Mouse (Mus musculus): ENCODE results near the gene Zfp638.

The Zfp638 gene

DNA sequence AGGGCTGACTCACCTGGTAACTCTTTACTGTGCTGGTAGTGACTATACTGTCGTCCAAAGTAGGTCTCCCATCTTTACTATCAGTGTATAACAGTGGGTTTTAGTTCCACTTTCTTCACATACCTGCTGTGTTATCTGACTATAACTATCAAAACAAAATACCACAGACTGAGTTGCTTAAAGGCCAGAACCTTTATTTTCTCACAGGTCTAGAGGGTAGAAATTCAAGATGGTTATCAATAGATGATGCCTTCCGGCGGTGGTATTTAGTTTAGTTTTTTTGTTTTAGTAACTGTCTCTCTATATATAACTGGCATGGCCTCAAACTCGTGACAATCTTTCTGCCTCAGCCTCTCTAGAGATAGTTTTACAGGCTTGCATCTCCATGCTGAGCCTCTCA, 3.4 kb upstream of the Zfp638 start:
- POLR2A ChIA-PET = no interaction called here
- CTCF ChIA-PET = no interaction called here

DNA sequence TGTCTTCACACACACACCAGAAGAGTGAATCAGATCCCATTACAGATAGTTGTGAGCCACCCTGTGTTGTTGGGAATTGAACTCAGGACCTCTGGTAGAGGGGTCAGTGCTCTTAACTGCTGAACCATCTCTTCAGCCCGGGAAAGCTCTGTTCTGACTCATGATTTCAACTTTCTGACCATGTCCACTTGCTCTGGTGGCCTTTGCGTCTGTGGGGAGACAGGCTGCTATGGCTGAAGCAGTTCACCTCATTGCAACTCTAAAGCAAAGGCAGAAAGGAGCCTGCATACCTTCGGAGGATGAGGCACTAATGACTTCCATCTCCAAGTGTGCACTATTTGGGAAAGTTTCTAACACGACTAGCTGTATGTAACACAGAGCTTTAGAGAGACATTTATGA, 486 bp upstream of the Zfp638 start:
- ChIA-PET POLR2A (interaction anchor here (0.7 to 7.7 kb wide), 68 partner anchors 8 to 1239 kb away, joined by 3 to 86 read pairs (median 5); partner anchors contain the start of genes Paip2b (in 3 of the 4), Nagk (in 2 of the 4), Dysf (in 1 of the 4) and Tex261 (in 1 of the 4)), CTCF (interaction anchor here in 3 of 4 experiments (0.8 to 1.9 kb wide), 16 partner anchors 8 to 206 kb away, joined by 3 to 16 read pairs (median 4); partner anchors contain the start of genes Paip2b (in 2 of the 3), Dysf (in 1 of the 3) and Tex261 (in 1 of the 3))

DNA sequence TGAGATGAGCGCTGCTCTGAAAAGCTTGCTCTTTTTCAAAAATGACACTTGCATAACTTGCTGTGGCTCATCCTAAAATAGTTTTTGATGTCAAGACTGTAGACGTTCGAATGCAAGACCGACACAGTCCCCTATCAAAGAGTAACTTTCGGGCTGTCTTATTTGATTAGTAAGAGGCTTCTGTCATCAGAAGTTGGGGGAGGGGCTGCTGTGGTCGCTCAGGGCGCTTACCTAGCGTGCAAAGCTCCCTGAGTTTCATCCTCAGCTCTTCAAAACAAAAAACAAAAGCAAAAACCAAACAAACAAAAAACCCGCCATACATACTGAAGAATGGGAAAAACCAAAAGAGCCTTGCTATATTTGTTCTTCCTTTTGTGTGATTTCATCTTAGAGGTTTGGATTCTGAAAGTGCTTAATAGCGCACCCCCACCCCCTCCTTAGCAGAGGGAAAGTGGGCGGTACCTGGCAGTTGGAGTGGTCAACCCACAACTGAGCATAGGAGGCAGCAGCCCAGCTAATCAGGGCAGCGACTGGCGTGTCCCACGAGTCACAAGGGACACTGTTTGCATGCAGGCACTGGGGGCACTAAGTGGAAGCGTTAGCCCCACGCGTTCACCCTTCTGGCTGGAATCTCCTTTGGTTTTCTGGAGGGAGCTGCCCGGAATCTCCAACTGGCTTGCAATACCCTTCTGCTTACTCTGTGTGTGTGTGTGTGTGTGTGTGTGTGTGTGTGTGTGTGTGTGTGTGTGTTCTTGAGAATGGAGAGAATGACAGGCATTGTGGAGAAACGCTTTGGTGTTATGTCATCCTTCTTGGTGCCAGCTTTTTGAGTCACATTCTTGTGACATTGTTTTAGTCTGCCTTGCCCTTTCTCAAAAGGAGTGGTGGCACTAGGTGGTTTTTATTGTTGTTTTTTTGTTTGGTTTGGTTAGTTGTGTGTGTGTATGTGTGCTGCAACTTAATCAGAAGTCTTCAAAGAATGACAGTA, 983 bp downstream of the Zfp638 start:
- ChIA-PET CTCF (interaction anchor here (0.6 to 1.9 kb wide), 22 partner anchors 9 to 204 kb away, joined by 3 to 16 read pairs (median 4); partner anchors contain the start of gene Paip2b (in 3 of the 4)), POLR2A (interaction anchor here (0.5 to 7.7 kb wide), 70 partner anchors 8 to 551 kb away, joined by 3 to 86 read pairs (median 5); partner anchors contain the start of genes Paip2b (in 3 of the 4), Dysf (in 2 of the 4) and Nagk (in 1 of the 4))

DNA sequence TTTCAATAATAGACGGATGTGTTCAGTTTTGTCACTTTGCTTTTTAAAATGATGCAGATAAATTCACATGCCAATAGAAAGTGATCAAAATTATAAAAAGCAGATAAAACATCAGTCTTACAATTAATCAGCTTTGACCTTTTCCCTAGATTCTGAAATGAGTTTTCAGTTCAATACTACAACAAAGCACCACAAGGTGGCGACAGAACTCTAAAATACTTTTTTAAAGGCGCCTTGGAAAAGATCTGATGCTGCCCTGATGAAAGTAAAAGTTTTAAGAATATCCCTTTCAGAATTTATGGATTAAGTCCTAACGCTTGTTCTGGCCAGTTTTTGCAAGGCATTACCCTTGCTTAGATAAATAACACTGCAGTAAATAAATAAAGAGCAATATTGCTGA, 12.9 kb downstream of the Zfp638 start:
- ChIA-PET CTCF (interaction anchor here (0.6 to 5.4 kb wide), 34 partner anchors 10 to 214 kb away, joined by 3 to 84 read pairs (median 5); partner anchors contain the start of genes Zfp638 (in 3 of the 4) and Paip2b (in 1 of the 4)), POLR2A (interaction anchor here (0.6 to 11.5 kb wide), 32 partner anchors 8 to 352 kb away, joined by 3 to 188 read pairs (median 4); partner anchors contain the start of gene Zfp638 (in 3 of the 4))

DNA sequence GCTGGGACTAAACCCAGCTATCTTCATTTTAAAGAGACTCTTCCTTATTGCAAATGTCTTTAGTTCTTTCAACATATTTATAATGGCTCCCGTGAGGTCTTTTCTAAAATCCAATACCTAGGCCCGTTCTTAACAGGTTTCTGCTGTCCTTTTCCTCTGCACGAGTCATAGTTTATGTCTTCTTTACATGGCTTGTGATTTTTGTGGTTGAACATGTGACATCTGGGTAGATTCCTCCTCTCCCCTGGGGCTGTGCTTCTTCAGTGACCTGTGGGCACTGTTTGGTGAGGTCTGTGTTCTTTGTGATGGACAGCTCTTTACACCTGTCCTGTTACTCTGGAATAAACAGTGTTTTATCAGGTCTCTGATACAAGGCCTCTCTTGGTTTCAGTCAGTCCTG, 19.9 kb downstream of the Zfp638 start:
- ChIA-PET POLR2A (interaction anchor here in 3 of 4 experiments (0.7 to 11.5 kb wide), 12 partner anchors 8 to 164 kb away, joined by 3 to 188 read pairs (median 5); partner anchors contain the start of gene Zfp638 (in 2 of the 3)), CTCF (interaction anchor here in 2 of 4 experiments (1.3 to 1.5 kb wide), 3 partner anchors 28 to 49 kb away, joined by 3 to 5 read pairs (median 4); no protein-coding TSS in a partner anchor)

DNA sequence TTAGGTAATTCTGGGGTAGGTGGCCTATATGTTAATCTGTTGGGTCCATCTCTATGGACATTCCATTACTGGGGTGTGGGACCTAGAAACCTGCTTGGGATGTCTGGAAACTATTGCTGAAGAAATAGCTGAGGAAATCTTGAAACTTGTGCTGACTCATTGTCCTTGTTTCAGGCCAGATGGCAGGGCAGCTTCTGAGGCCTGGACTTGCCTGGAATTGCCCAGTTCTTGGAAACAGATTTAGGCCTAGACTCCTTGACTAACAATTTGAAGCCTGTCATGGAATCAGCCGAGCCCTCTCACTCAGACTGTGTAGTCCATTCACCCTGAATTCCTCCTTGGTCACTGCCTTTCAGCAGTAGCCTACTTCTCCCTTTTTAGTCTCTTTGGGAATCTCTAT, 21.9 kb downstream of the Zfp638 start:
- ChIA-PET CTCF (no interaction called here), POLR2A (interaction anchor here (0.6 to 11.5 kb wide), 15 partner anchors 8 to 383 kb away, joined by 3 to 188 read pairs (median 11); partner anchors contain the start of genes Paip2b (in 1 of the 4) and Zfp638 (in 1 of the 4))

DNA sequence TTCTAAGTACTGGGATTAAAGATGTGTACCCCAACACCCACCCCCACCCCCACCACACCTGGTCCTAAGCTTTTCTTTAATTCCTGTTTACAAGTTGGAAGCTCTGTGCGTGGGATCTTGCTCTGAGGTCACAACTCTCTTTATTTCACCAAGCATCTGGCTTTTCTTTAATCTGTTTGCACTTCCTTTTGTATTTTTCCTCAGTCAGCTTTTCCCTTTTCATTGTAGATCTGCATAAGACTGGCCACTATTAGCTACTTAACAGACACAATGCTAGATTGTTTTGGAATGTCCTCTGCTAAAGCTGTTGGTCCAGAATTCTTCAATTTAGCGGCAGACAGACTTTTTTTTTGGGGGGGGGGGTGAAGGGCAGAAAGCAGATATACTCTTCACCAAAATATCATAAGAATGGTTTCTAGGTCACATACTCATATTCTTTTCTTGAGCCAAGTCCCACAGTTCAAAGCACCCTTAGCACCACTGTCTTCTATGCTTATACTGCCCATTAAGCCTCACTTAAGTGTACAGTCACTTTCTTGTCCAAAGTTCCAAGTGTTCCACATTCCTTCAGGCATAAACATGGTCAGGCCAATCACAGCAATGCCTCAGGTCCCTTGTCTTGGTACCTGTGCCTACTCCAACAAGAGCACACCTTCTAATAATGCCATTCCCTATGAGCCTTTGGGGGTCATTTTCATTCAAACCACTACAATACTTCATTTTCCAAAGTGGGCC, 23.5 kb downstream of the Zfp638 start:
- POLR2A ChIA-PET = interaction anchor here (0.6 to 11.5 kb wide), 77 partner anchors 8 to 1850 kb away, joined by 3 to 188 read pairs (median 4); partner anchors contain the start of genes Zfp638 (in 3 of the 4), Paip2b (in 2 of the 4), Dguok (in 1 of the 4) and Dysf (in 1 of the 4)
- CTCF ChIA-PET = interaction anchor here (0.6 to 1.4 kb wide), 11 partner anchors 10 to 781 kb away, joined by 3 to 17 read pairs (median 7); partner anchors contain the start of genes Mrpl53 (in 1 of the 4) and Paip2b (in 1 of the 4)

DNA sequence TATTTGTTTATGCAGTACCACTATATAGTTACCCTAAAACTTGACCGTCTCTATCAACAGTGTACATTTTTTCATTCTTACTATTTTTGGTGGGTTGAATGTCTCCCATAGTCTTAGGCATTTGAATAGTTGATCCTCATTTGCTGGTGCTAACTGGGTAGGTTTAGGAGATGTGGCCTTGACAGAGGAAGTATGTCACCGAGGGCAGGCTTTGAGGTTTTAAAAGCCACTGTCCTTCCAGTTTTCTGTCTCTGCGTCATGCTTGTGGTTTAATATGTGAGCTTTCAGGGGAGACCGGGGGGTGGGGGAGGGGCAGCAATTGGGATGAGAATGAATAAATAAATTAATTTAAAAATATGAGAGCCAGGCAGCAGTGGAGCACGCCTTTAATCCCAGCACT, 24.3 kb downstream of the Zfp638 start:
- ChIA-PET POLR2A (interaction anchor here in 3 of 4 experiments (0.7 to 4.8 kb wide), 19 partner anchors 8 to 1397 kb away, joined by 3 to 87 read pairs (median 6); partner anchors contain the start of genes Paip2b (in 2 of the 3), Tex261 (in 1 of the 3) and Zfp638 (in 1 of the 3)), CTCF (interaction anchor here in 2 of 4 experiments (1.3 kb wide), 2 partner anchors 23 kb away, joined by 4 to 5 read pairs; no protein-coding TSS in a partner anchor)

DNA sequence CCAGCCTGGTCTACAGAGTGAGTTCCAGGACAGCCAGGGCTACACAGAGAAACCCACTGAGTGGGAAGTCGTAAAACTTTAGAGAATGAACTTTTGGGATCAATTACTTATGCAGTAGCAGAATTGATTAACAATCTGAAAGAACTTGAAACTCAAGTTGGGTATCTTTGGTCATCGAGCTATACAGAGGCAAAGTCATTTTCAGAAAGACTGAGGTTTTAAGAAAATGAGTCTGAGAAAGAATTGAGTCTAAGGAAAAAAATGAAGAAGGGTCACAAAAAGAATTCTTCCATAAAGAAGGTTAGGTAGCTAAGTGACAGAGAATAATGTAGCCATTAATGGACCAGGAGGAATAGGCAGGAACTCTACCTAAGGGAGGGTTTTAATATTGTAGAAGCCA, 24.8 kb downstream of the Zfp638 start:
- ChIA-PET POLR2A (interaction anchor here (0.7 to 4.8 kb wide), 26 partner anchors 9 to 1560 kb away, joined by 3 to 87 read pairs (median 4); partner anchors contain the start of genes Paip2b (in 2 of the 4), Zfp638 (in 2 of the 4), Cct7 (in 1 of the 4) and Pradc1 (in 1 of the 4)), CTCF (interaction anchor here in 2 of 4 experiments (1.3 kb wide), 2 partner anchors 23 kb away, joined by 4 to 5 read pairs; no protein-coding TSS in a partner anchor)

DNA sequence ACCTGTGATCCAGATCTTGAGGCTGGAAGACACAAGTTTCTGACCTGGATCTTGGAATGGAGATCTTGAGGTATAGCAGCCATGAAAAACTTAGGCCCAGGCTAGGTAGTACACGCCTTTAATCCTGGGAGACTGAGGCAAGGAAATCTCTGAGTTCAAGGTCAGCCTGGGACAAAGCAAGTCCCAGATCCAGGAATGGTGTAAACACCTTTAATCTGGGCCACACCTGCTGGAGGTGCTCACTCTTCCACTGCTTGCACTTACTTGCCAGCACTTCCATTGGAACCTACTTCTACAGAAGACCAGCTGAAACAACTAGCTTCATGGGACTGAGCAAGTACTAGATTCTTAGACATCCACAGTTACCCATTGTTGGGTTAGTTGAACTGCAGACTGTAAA, 26.2 kb downstream of the Zfp638 start:
- POLR2A ChIA-PET = interaction anchor here (0.7 to 4.8 kb wide), 40 partner anchors 9 to 576 kb away, joined by 3 to 87 read pairs (median 6); partner anchors contain the start of genes Zfp638 (in 3 of the 4), Dysf (in 2 of the 4), Nagk (in 2 of the 4) and Paip2b (in 2 of the 4)
- CTCF ChIA-PET = interaction anchor here in 3 of 4 experiments (0.8 to 1.5 kb wide), 9 partner anchors 11 to 171 kb away, joined by 3 to 11 read pairs (median 4); no protein-coding TSS in a partner anchor

DNA sequence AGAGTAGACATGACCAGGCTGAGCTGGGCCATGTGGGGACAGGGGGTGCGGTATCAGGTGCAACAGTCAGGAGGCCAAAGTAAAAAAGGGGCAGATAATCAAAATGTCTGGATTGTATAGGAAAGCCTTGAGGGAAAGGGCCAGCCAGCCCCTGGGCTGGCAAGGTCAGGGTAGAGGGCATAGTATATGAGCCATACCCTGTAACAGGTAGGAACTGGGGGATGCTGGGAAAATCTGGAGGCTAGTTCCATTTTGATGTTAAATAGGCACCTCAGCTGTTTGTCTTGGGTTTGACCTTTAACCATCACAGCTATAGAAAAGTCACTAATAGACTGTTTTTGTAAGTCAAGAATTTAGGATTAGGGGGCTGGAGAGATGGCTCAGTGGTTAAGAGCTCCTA, 26.7 kb downstream of the Zfp638 start:
- ChIA-PET POLR2A (interaction anchor here (0.7 to 4.8 kb wide), 41 partner anchors 7 to 576 kb away, joined by 3 to 87 read pairs (median 5); partner anchors contain the start of genes Zfp638 (in 3 of the 4), Dysf (in 2 of the 4), Nagk (in 2 of the 4) and Paip2b (in 2 of the 4)), CTCF (interaction anchor here in 3 of 4 experiments (0.8 to 1.5 kb wide), 8 partner anchors 11 to 170 kb away, joined by 3 to 11 read pairs (median 4); no protein-coding TSS in a partner anchor)

DNA sequence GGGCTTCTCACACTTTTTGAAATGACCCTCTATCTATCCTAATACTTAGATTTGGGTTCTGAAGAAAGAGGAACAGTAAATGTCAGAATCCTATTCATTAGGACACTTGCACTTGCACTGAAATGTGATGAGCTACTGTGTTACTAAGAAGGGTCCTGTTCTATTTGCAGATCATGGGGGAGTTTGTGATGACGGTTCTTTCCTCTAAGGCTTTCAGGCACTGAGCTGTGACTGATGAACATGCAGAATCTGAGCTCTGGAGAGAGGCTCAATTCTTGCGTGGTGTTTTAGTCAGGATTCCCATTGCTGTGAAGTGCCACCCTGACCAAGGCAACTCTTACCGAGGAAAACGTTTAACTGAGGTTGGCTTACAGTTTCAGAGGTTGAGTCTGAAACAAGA, 32.2 kb downstream of the Zfp638 start:
- ChIA-PET CTCF (interaction anchor here in 1 of 4 experiments (1.7 kb wide), 1 partner anchor 15 kb away, joined by 6 read pairs; no protein-coding TSS in a partner anchor), POLR2A (interaction anchor here (0.9 to 4.3 kb wide), 9 partner anchors 9 to 67 kb away, joined by 3 to 31 read pairs (median 12); partner anchors contain the start of gene Paip2b (in 1 of the 4))

DNA sequence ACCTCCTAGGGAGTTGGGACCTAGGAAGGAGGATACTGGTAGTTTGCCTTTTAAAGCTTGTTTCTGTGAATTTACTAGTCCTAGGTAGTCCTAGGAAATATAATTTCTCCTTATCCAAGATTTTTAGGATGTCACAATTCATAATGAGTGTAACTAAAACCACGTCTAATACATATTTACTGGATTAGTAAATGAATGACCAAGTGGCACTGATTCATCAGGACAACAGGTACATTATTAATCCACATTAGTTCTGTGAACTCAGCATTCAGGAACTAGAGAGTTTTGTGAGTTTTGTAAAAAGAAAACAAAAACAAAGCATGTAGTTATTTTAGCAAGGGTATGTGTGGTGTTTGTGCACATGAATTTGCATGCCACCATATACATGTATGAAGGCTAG, 38.4 kb downstream of the Zfp638 start:
- ChIA-PET POLR2A (interaction anchor here in 3 of 4 experiments (0.9 to 4.3 kb wide), 12 partner anchors 9 to 73 kb away, joined by 3 to 39 read pairs (median 4); partner anchors contain the start of gene Paip2b (in 1 of the 3)), CTCF (interaction anchor here in 2 of 4 experiments (0.6 to 0.8 kb wide), 2 partner anchors 24 to 170 kb away, joined by 3 read pairs; no protein-coding TSS in a partner anchor)

DNA sequence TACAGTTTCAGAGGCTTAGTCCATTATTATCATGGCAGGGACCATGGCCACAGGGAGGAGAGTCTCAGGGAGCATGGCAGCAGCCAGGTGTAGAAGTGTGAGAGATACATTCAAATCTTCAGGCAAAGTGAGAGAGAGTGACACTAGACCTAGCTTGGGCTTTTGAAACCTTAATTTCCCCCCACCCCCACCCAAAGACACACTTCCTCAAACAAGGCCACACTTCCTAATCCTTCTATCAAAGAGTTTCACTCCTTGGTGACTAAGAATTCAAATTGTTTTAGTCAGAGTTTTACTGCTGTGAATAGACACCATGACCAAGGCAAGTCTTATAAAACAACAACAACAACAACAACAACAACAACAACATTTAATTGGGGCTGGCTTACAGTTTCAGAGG, 39.8 kb downstream of the Zfp638 start:
- POLR2A ChIA-PET = interaction anchor here (0.6 to 4.3 kb wide), 18 partner anchors 8 to 666 kb away, joined by 3 to 39 read pairs (median 4); partner anchors contain the start of genes Paip2b (in 1 of the 4) and Zfp638 (in 1 of the 4)
- CTCF ChIA-PET = interaction anchor here in 1 of 4 experiments (1.4 kb wide), 1 partner anchor 8 kb away, joined by 5 read pairs; no protein-coding TSS in a partner anchor

DNA sequence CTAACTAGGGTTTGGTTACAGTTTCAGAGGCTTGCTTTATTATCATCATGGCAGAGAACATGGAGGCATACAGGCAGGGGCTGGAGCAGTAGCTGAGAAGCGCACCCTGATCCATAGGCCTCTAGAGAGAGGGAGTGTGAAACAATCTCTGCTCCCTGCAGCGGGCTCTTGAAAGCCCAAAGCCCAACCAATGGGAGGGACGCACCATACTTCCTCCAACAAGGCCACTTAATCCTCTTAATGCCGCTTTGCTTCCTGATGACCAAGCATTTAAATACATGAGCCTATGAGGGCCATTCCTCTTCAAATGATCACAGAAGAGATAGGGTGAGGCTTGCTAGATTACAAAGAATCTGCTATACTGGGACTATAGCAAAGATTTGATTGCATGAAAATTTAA, 41.5 kb downstream of the Zfp638 start:
- CTCF ChIA-PET = no interaction called here
- POLR2A ChIA-PET = interaction anchor here in 3 of 4 experiments (0.9 to 1.7 kb wide), 9 partner anchors 17 to 41 kb away, joined by 3 to 10 read pairs (median 4); no protein-coding TSS in a partner anchor

DNA sequence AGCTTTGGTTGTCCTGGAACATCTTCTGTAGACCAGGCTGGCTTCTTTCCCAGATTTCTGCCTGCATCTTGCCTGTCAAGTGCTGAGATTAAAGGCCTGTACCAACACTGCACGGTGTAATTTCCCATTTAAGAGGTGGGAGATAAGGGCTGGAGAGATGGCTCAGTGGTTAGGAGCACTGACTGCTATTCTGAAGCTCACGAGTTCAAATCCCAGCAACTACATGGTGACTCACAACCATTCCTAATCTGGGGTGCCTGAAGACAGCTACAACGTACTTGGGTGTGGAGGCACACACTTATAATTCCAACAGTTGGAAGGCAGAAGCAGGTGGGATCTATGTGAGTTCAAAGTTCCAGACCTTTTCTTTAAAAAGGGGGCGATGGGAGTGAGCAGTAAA, 46.8 kb downstream of the Zfp638 start:
- CTCF ChIA-PET = interaction anchor here (0.6 to 4.4 kb wide), 44 partner anchors 9 to 159 kb away, joined by 3 to 84 read pairs (median 5); partner anchors contain the start of genes Zfp638 (in 3 of the 4), Dysf (in 2 of the 4), Paip2b (in 1 of the 4) and Tex261 (in 1 of the 4)
- POLR2A ChIA-PET = interaction anchor here (0.5 to 4.9 kb wide), 75 partner anchors 9 to 1192 kb away, joined by 3 to 188 read pairs (median 8); partner anchors contain the start of genes Paip2b (in 3 of the 4), Zfp638 (in 3 of the 4), Nagk (in 2 of the 4) and Tex261 (in 2 of the 4)
